Mouse (Mus musculus): ENCODE measurements around the gene Kiss1r. TPM values are rescaled to one million over a fixed set of nuclear protein-coding genes. Genes with fewer than 3 reads are reported as not detected.
A peak's percentile ranks its signal among the peaks of the same experiment; 100 is the strongest.
"Not testable (repeated sequence)": the region's sequence is repeated elsewhere in the genome, so short reads cannot be mapped to it uniquely, and the experiment has no call there.

Gene Kiss1r
- total RNA-seq, 2 experiments from 2014 or later = 0.23 to 0.59 TPM

DNA sequence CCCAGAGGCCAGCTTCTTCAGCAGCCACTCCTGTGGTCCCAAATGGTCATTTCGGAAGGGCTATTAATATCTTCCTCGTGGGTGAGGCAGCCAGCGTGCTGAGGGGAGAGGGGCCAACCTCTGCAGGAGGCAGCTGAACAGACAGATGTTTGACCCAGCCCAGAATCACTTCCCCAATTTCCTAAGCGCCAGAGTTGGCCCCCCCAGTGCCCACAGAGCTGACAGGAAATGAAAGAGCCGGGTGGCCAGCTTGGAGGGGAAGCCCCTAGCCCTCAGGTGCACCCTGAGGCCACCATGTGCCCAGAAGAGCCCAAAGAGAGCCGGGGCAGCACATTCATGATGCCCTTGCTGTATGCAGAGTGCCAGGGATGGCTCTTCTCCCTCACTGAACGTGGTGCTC, 24.0 kb downstream of the Kiss1r start:
- no peak for DNase-seq

DNA sequence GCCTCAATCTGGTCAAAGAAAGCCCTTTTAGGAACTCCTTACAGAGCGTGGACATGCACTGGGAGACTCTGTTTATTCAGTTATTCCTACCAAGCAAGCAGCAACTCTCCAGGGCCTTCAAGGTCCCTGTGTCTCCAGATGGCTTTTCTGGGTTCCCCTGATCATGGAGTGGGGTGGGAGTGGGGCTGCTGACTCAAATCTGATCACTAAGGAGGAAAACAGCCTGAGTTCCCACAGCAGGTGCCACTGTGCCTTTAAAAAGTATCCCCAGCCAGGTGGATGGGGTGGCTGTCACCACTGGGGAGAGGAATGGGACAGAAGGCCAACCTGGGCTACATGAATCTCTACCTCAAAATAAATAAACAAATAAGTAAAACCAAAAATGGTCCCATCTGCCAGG, 26.2 kb downstream of the Kiss1r start:
- DNase-seq = no peak

- DNase-seq = no peak
Measured at GRCm38 (mm10) chr10:79943471-79943901, 26.7 kb downstream of the Kiss1r start.

DNA sequence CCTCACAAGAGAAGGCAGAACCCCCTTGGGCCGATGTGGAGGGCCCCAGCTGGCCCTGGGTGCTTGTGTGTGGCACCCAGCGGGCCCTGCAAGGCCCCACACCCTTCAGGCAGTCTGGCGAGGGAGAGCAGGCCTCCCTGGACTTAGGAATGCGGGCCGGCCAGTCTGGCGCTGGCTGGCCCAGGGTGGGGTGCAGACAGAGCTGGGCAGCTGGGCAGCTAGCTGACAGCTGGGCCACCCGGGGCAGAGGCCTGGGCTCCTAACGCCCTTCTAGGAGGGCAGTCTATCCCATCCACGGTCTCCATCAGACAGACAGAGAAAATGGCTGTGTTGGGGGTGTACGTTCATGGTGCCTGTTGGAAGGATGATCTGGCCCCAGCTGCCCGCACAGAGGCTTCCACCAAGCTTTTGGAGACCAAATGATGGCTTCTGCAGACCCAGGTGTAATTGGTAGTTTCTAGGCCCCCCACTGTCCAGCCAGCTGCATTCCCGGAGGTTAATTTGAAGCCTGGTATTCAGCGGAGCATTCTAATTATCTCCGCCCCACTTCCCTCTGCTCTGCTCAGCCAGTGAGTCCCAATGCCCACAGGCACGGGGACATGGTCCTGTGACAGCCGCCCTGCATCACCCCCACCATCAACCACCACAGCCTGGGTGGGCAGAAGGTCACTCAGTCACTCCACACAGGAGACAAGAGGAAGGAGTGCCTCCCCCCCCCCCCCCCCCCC, 28.9 kb downstream of the Kiss1r start:
- no peak for DNase-seq

- no peak for DNase-seq
Measured at GRCm38 (mm10) chr10:79946752-79947322, 30.1 kb downstream of the Kiss1r start.

- DNase-seq = no peak
Measured at GRCm38 (mm10) chr10:79947502-79947901, 30.7 kb downstream of the Kiss1r start.

GRCm38 (mm10) chr10:79949873-79950272, 33.1 kb downstream of the Kiss1r start:
- no peak for DNase-seq

DNA sequence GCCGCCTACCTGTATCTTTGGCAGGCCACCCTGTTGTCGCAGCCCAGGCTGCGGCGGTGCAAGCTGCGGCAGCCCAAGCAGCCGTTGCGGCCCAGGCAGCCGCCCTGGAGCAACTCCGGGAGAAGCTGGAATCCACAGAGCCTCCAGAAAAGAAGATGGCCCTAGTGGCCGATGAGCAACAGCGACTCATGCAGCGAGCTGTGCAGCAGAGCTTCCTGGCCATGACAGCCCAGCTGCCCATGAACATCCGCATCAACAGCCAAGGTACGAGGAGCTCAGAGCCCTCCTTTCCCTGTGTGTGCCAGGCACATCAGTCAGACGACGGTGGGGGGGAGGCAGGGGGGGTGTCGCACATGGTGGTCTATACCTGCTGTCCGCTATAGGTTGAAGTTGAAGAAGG, 33.9 kb downstream of the Kiss1r start:
- no peak for DNase-seq

- no peak for DNase-seq
Measured at GRCm38 (mm10) chr10:79953946-79954345, 37.2 kb downstream of the Kiss1r start.

DNA sequence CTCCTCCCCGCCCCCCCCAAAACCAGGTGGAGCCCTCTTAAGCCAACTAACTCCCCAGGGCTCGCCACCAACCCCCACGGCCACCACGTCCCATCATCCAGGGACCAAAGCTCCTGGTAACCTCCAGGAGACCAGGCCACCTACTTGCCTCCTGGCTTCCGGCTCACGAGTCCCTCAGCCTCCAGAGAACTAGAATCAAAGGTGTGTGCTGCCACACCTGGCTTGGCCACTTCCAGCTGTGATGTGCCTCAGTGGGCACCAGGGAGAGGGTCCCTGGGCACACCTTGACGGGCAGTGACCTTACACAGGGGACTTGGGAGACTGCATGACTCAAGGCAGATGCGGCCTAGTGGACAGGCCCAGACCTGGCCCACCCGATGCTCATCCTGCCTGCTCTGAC, 38.9 kb downstream of the Kiss1r start:
- no peak for DNase-seq

DNA sequence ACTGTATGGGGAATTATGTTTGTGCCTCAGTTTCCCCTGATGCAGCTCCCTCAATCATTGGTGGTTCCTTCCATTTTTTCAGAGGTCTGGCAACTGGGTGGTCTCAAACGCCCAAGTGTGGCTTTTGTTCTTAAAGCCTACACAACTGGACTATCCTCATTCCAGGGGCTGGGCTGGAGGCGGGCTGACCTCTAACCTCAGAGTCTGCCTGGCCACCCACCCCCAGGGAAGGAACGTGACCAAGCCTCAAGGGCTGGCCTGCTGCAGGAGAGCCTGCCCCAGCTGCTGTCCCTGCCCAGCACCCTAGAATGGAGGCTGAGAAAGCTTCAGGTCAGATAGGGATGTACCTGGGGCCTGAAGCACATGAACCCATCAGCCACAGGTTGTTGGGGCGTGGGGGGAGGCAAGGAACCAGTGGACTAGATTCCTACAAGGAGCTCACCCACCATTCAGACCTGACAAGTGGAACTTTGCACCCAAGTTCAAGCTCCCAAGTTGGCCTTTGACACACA, 39.9 kb downstream of the Kiss1r start:
- no peak for DNase-seq

- peak; percentile 80 for DNase-seq
Measured at GRCm38 (mm10) chr10:79958140-79958816, 41.5 kb downstream of the Kiss1r start.

GRCm38 (mm10) chr10:79959412-79959811, 42.6 kb downstream of the Kiss1r start:
- DNase-seq = not testable (repeated sequence)

GRCm38 (mm10) chr10:79959847-79960601, 43.3 kb downstream of the Kiss1r start, which contains the start of gene Wdr18:
Wdr18 (plus strand) TSS chr10:79960152.
- DNase-seq = peak; percentile 98

GRCm38 (mm10) chr10:79960671-79961294, 44.0 kb downstream of the Kiss1r start:
- DNase-seq = no peak

- DNase-seq = no peak
Measured at GRCm38 (mm10) chr10:79964727-79965126, 48.0 kb downstream of the Kiss1r start.

- DNase-seq = no peak
Measured at GRCm38 (mm10) chr10:79965325-79965724, 48.6 kb downstream of the Kiss1r start.

DNA sequence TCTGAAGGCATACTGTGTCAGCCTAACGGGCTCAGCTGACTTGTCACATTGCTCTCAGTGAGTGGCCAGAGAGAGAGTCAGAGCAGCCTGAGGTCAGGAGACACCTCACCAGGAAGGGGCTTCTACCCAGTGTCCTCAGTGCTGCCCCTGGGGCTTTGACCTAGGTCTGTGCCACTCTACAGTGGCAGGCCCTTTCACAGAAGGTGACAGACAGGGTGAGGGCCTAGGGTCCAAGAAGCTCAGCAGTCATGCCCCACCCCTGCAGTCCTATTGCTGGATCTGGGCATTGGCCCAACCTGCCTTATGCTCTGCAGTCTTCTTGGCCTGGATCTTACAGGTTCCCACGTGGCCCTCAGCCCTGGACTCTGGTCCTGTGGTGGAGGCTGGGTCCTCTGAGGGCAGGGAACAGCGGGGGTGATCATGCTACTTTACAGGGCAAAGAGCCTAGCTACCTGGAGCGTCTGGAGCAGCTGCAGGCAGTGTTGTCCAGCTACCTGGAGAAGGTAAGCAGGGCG, 50.2 kb downstream of the Kiss1r start:
- DNase-seq = no peak

DNA sequence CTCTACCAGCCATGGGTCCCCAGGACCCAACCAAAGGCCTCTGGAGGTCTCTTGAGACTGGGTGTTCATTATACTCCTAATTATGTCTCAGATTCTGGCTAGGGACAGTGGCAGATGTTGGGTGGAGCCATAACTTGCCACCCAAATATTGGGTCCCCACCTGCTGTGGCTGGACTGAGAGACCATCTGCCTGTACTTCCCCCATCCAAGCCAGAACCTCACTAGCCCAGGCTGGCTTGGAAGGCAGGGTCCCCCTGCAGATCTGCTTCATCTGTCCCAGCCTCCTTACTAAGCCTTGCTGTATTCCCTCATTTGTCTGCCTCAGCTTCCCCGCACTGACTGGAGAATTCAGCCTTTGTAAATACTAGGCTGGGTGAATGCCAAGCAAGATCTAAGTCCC, 51.4 kb downstream of the Kiss1r start:
- DNase-seq = no peak

GRCm38 (mm10) chr10:79969124-79969568, 52.4 kb downstream of the Kiss1r start:
- DNase-seq = no peak

GRCm38 (mm10) chr10:79970415-79971182, 53.8 kb downstream of the Kiss1r start, which contains the start of gene Grin3b:
Grin3b (plus strand) TSS chr10:79970715.
- DNase-seq = no peak
